Mouse (Mus musculus): ENCODE measurements around the gene Agbl2. TPM values are rescaled to one million over a fixed set of nuclear protein-coding genes. Genes with fewer than 3 reads are reported as not detected.
"Not testable (repeated sequence)": the region's sequence is repeated elsewhere in the genome, so short reads cannot be mapped to it uniquely, and the experiment has no call there.

Gene Agbl2
- total and polyA plus RNA-seq, 2 experiments from 2014 or later = 0.26 to 0.51 TPM

DNA sequence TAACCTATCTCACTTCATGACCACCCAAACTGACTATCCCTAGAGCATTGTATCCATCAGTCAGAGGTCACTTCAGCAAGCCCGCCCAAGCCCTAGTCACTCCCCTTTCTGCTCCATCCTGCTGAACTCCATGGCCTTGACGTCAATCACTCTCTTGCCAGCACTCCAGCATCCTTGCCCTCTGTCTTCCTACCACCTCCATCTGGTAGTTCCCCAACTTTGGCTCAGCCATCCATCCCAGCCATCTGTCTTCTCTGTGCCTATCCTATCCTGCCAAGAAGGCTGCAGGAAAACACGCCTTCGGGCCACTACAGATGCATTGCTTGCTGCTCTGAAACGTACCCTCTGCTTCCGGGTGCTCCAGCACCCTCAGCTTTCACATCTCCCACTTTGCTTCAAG, 41.3 kb downstream of the Agbl2 start:
- Histone ChIP-seq H3K36me3 (ENCODE audit: insufficient read depth, low read length) (no peaks in the 10 kb centered on the region), H3K9ac (replicated peaks; ENCODE audit: low read length) (no peak overlapping the region), H3K27me3 (ENCODE audit: insufficient read depth, low read length) (no peaks in the 10 kb centered on the region), H3K4me3 (ENCODE audit: low read length) (no peak overlapping the region), H3K4me2 (ENCODE audit: low read depth, low read length) (no peak overlapping the region), H3K9me3 (ENCODE audit: low read length) (no peaks in the 10 kb centered on the region), H3K4me1 (ENCODE audit: insufficient read depth, low read length) (no peaks in the 10 kb centered on the region), H3K27ac (no peak overlapping the region)
- DNase-seq (ENCODE audit: low spot score) = peak; percentile 74
- peak; percentile 92 for ATAC-seq
- WGBS = 62% methylated on average over 6 of the region's 6 CpGs
- TF ChIP-seq CTCF (IDR thresholded peaks at IDR 0.05; ENCODE audit: low read depth) = no peak

DNA sequence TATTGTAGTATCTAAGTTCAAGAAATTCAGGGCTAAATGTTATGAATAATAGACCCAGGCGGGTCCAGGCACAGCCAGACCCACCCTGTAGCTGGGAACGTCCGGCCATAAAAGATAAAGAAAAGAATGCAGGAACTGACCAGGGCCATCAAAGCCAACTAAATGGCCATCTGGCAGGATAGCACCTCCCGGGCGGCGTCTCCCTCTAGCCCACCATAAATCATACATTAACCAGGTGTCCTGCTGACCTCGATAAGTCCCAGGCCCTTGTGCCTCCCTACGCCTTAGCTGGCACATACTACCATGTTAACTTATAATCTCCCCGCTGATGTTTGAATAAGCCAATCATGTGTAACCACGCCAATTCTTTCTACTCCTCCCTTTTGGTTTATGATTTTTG, 42.0 kb downstream of the Agbl2 start:
- not testable (repeated sequence) for H3K4me2 ChIP-seq (ENCODE audit: low read depth, low read length); DNase-seq (ENCODE audit: low spot score); H3K4me1 ChIP-seq (ENCODE audit: insufficient read depth, low read length); H3K27me3 ChIP-seq (ENCODE audit: insufficient read depth, low read length); ATAC-seq; H3K9me3 ChIP-seq (ENCODE audit: low read length); H3K27ac ChIP-seq; H3K9ac ChIP-seq (replicated peaks; ENCODE audit: low read length); H3K4me3 ChIP-seq (ENCODE audit: low read length); H3K36me3 ChIP-seq (ENCODE audit: insufficient read depth, low read length)
- 77% methylated on average over 10 of the region's 10 CpGs for WGBS

DNA sequence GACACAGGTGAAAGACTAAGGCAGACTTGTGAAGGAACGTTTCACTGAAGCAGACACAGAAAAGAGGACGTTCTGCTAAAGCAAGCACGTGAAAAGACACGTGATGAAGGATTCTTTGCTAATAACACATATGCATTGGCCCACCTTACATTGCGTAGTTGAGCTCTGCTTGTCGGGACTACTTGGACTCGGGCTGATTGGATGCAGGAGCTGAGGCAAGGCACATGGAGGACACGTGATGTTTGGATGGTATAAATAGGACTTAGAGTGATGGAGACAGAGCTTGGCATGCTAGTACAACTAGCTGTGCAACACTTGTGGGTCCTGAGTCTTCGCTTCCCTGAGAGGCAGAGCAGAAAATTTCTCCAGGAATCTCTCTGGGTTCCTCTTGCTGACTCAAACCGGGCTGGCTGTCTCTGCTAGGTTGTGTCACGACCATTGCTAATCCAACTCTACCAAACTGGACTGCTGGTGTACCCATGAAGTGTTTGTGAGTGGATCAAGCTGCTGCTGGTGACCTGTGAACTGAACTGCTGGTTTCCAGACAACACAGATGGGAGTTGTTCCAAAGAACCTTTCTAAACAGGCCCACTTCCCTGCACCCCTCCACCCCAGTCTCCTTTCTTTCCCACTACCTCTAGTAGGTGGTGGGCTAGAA, 43.1 kb downstream of the Agbl2 start:
- no peak overlapping the region for H3K4me2 ChIP-seq (ENCODE audit: low read depth, low read length)
- no peak for TF ChIP-seq CTCF (IDR thresholded peaks at IDR 0.05; ENCODE audit: low read depth)
- DNase-seq (ENCODE audit: low spot score) = no peak
- 81% methylated on average over 11 of the region's 11 CpGs for WGBS
- no peak overlapping the region for H3K4me3 ChIP-seq (ENCODE audit: low read length)
- no peak overlapping the region for H3K27ac ChIP-seq
- no peak overlapping the region for H3K9ac ChIP-seq (replicated peaks; ENCODE audit: low read length)
- no peaks in the 10 kb centered on the region for H3K4me1 ChIP-seq (ENCODE audit: insufficient read depth, low read length)
- no peak for ATAC-seq
- no peaks in the 10 kb centered on the region for H3K27me3 ChIP-seq (ENCODE audit: insufficient read depth, low read length)
- H3K36me3 ChIP-seq (ENCODE audit: insufficient read depth, low read length) = no peaks in the 10 kb centered on the region
- no peaks in the 10 kb centered on the region for H3K9me3 ChIP-seq (ENCODE audit: low read length)

DNA sequence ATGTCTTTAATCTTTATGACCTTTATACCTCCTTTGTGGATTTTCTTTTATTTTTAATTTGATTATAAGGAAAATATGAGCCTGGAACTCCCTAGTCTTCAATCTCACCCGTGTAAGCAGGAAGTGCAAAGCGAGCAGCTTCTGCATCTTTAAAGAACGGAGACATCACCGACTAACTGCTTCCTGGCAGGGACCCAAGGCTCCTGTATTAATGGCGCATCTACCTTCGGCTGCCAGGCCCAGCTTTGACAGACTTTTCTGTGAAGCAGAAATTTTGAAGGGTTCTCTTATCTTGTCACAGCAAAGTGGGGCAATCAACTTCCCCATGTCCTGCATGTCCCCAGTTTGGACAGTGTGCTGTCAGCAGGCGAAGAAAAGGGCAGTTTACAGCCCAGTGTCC, 46.2 kb downstream of the Agbl2 start:
- Histone ChIP-seq H3K27me3 (ENCODE audit: insufficient read depth, low read length) (no peaks in the 10 kb centered on the region), H3K4me2 (ENCODE audit: low read depth, low read length) (no peak overlapping the region), H3K4me3 (ENCODE audit: low read length) (no peak overlapping the region), H3K9me3 (ENCODE audit: low read length) (no peaks in the 10 kb centered on the region), H3K9ac (replicated peaks; ENCODE audit: low read length) (no peak overlapping the region), H3K27ac (no peak overlapping the region), H3K36me3 (ENCODE audit: insufficient read depth, low read length) (no peaks in the 10 kb centered on the region), H3K4me1 (ENCODE audit: insufficient read depth, low read length) (no peaks in the 10 kb centered on the region)
- ATAC-seq (no peak), DNase-seq (ENCODE audit: low spot score) (peak; percentile 12)
- TF ChIP-seq CTCF (IDR thresholded peaks at IDR 0.05; ENCODE audit: low read depth) = no peak
- 65% methylated on average over 7 of the region's 7 CpGs for WGBS

DNA sequence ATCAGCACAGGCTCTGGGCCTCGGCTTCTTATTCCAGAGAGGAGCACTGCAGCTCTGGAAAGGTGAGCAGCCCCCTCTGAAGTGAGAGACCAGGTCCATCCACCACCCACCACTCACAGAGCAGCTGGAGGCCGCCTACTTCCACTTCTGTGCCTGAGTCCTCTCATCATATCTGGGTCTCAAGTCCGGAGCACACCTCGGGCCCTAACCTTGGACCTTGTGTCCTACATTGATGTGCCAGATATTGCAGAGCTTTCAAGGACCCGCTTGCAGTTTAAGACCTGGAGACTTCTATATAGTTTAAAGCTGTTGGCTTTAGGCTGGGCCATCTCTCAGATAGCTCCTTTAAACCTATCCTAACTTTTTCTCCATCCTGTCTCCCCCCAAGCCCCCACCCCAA, 51.0 kb downstream of the Agbl2 start:
- no peak for TF ChIP-seq CTCF (IDR thresholded peaks at IDR 0.05; ENCODE audit: low read depth)
- H3K9me3 ChIP-seq (ENCODE audit: low read length) = no peaks in the 10 kb centered on the region
- WGBS = 89% methylated on average over 5 of the region's 5 CpGs
- no peak for ATAC-seq
- no peaks in the 10 kb centered on the region for H3K36me3 ChIP-seq (ENCODE audit: insufficient read depth, low read length)
- no peak overlapping the region for H3K4me2 ChIP-seq (ENCODE audit: low read depth, low read length)
- H3K27me3 ChIP-seq (ENCODE audit: insufficient read depth, low read length) = no peaks in the 10 kb centered on the region
- H3K27ac ChIP-seq = no peak overlapping the region
- H3K4me3 ChIP-seq (ENCODE audit: low read length) = no peak overlapping the region
- no peak overlapping the region for H3K9ac ChIP-seq (replicated peaks; ENCODE audit: low read length)
- no peaks in the 10 kb centered on the region for H3K4me1 ChIP-seq (ENCODE audit: insufficient read depth, low read length)
- DNase-seq (ENCODE audit: low spot score) = no peak

DNA sequence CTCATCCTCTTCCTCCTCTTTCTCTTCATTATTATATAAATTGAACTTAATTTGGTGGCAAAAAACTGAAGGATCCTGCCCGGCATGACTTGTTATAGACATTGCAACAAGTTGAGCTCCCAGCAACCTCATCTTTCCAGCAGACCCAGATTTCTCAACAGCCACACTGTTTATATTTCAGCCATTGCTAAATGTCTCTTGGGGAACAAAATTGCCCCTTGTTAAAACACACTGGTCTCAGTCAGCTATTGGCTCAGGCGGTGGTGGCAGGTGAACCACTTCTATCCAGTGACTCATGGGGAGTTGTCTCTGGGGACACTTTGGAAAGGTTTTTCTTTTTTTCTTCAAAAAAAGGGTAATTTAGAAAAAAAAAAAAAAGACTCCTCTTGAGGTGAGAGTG, 56.1 kb downstream of the Agbl2 start:
- no peaks in the 10 kb centered on the region for H3K36me3 ChIP-seq (ENCODE audit: insufficient read depth, low read length)
- no peak for ATAC-seq
- no peaks in the 10 kb centered on the region for H3K4me1 ChIP-seq (ENCODE audit: insufficient read depth, low read length)
- DNase-seq (ENCODE audit: low spot score) = no peak
- H3K4me2 ChIP-seq (ENCODE audit: low read depth, low read length) = no peak overlapping the region
- H3K4me3 ChIP-seq (ENCODE audit: low read length) = no peak overlapping the region
- no peaks in the 10 kb centered on the region for H3K9me3 ChIP-seq (ENCODE audit: low read length)
- TF ChIP-seq CTCF (IDR thresholded peaks at IDR 0.05; ENCODE audit: low read depth) = no peak
- no peak overlapping the region for H3K27ac ChIP-seq
- H3K27me3 ChIP-seq (ENCODE audit: insufficient read depth, low read length) = no peaks in the 10 kb centered on the region
- H3K9ac ChIP-seq (replicated peaks; ENCODE audit: low read length) = no peak overlapping the region
- WGBS = 92% methylated on average over 2 of the region's 2 CpGs

DNA sequence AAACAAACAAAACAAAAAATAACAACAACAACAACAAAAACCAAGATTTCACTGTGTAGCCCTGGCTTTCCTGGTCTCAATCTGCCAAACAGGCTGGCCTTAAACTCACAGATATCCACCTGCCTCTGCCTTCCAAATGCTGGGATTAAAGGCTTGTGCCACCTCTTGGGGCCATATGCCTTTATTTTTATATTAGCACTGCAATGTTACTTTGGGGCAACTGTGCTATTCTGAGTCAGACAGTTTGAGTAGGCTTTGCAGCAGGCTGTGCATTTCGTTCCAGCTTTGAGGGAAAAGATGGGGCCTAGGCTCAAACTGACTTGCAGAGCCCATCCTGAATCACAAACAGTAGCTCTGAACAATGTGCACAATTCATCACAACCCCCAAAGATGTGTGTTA, 61.1 kb downstream of the Agbl2 start:
- ATAC-seq = no peak
- TF ChIP-seq CTCF (IDR thresholded peaks at IDR 0.05; ENCODE audit: low read depth) = no peak
- no peaks in the 10 kb centered on the region for H3K36me3 ChIP-seq (ENCODE audit: insufficient read depth, low read length)
- no peak overlapping the region for H3K4me3 ChIP-seq (ENCODE audit: low read length)
- H3K9ac ChIP-seq (replicated peaks; ENCODE audit: low read length) = no peak overlapping the region
- DNase-seq (ENCODE audit: low spot score) = no peak
- no peak overlapping the region for H3K27ac ChIP-seq
- no peak overlapping the region for H3K4me2 ChIP-seq (ENCODE audit: low read depth, low read length)
- 73% methylated on average over 1 of the region's 1 CpGs for WGBS
- no peaks in the 10 kb centered on the region for H3K9me3 ChIP-seq (ENCODE audit: low read length)
- H3K27me3 ChIP-seq (ENCODE audit: insufficient read depth, low read length) = no peaks in the 10 kb centered on the region
- 0 out of 2 replicates have a peak, but pooled peaks cover 4% of the 10 kb centered on the region for H3K4me1 ChIP-seq (ENCODE audit: insufficient read depth, low read length)

Data from hindbrain, postnatal 0 days (tissue).